Mouse (Mus musculus) heart, adult 2 months (tissue): ENCODE data around the gene Col6a5. TPM values are rescaled to one million over a fixed set of nuclear protein-coding genes. Genes with fewer than 3 reads are reported as not detected.
A peak's percentile ranks its signal among the peaks of the same experiment; 100 is the strongest.

ENCODE experiments used
- DNase-seq, 2 experiments: peaks; one replicate each; pipeline ENCODE4 v3.0.0; 2021
- H3K27ac ChIP-seq: fragments of 200-600 bp; 2 replicates; pipeline ENCODE4 v1.8.1; 2022
- H3K27me3 ChIP-seq: fragments of 200-500 bp; 2 replicates; pipeline ENCODE4 v1.6.1; 2012; ENCODE audit warnings: mild to moderate bottlenecking, low read length, inconsistent platforms, mixed read lengths; ENCODE audit not compliant: control insufficient read depth, insufficient read depth
- H3K36me3 ChIP-seq: fragments of 200-500 bp; 2 replicates; pipeline ENCODE4 v1.6.1; 2012; ENCODE audit warnings: low read length, inconsistent platforms; ENCODE audit not compliant: control insufficient read depth, insufficient read depth
- H3K4me1 ChIP-seq: fragments of 200-500 bp; 2 replicates; pipeline ENCODE4 v1.6.1; 2011; ENCODE audit warnings: low read length; ENCODE audit not compliant: control insufficient read depth, insufficient read depth
- H3K4me3 ChIP-seq: fragments of 200-600 bp; 2 replicates; pipeline ENCODE4 v1.8.1; 2022
- H3K79me2 ChIP-seq: fragments of 200-500 bp; replicated peaks from 2 replicates; pipeline ENCODE4 v1.6.1; 2012; ENCODE audit warnings: mild to moderate bottlenecking, inconsistent platforms, low read length, moderate library complexity, mixed read lengths; ENCODE audit not compliant: control insufficient read depth, insufficient read depth
- H3K9ac ChIP-seq: fragments of 200-500 bp; 2 replicates; pipeline ENCODE4 v1.6.1; 2012; ENCODE audit warnings: low read depth, mild to moderate bottlenecking, control low read depth, inconsistent platforms, low read length, mixed read lengths
- CTCF ChIP-seq: fragments of 200-600 bp; IDR thresholded peaks from 2 replicates; pipeline ENCODE4 v1.8.1; 2022; ENCODE audit warnings: antibody characterized with exemption, mild to moderate bottlenecking, moderate library complexity
- EP300 ChIP-seq: fragments of 200-500 bp; IDR thresholded peaks from 2 replicates; pipeline ENCODE4 v1.6.1; 2011; ENCODE audit warnings: low read depth, low read length, control low read depth; ENCODE audit not compliant: insufficient read depth
- POLR2A ChIP-seq: fragments of 200-500 bp; IDR thresholded peaks from 2 replicates; pipeline ENCODE4 v1.6.1; 2011; ENCODE audit warnings: mild to moderate bottlenecking, low read depth, low read length, control low read depth; ENCODE audit not compliant: insufficient read depth
- WGBS: fragments of 180-500 bp; shearing (Covaris S2); methylation state at CpG from one replicate; pipeline ENCODE4 v1.1.7; 2018; 5-methylcytosine and 5-hydroxymethylcytosine counted together
- intact Hi-C: fragments of 180-260 bp; cut with DNase I; formaldehyde crosslinking; loops from one replicate; pipeline ENCODE4 v1.15.1; 2025
- polyA plus RNA-seq: library from polyadenylated mRNA; depleted of rRNA; stranded (reverse); fragments of >200 nt; gene quantifications from 2 replicates; pipeline ENCODE4 v1.2.3, GENCODE M21; 2012
- total RNA-seq, 2 experiments: library from RNA; stranded (reverse); gene quantifications; 2 replicates each; pipeline ENCODE4 v1.2.3; 2021

The Col6a5 gene
- total and polyA plus RNA-seq, 3 experiments, result 0.09 to 0.50 (median 0.14) TPM

DNA sequence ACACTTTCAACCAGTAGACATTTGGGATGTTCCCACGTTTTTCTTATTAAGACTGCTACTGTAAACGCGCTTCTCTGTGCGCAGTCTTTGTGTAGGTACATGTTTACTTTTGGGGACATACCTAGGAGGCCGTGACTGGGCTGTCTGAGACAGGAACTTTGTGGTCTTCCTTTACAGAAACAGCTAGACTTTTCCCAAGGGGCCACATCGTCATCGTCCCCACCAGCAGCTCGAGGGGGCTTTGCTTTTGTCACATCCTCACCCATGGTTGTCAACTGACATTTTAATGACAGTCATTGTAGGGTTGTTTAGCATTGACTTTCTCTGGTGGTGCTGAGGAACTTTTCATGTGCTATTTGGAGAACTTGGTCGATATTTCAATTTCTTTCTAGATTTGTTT is 129.2 kb downstream of the Col6a5 start:
- WGBS, result 84% methylated on average over 9 of the region's 9 CpGs
- H3K4me1 ChIP-seq, result peaks cover 3% of the 10 kb centered on the region

DNA sequence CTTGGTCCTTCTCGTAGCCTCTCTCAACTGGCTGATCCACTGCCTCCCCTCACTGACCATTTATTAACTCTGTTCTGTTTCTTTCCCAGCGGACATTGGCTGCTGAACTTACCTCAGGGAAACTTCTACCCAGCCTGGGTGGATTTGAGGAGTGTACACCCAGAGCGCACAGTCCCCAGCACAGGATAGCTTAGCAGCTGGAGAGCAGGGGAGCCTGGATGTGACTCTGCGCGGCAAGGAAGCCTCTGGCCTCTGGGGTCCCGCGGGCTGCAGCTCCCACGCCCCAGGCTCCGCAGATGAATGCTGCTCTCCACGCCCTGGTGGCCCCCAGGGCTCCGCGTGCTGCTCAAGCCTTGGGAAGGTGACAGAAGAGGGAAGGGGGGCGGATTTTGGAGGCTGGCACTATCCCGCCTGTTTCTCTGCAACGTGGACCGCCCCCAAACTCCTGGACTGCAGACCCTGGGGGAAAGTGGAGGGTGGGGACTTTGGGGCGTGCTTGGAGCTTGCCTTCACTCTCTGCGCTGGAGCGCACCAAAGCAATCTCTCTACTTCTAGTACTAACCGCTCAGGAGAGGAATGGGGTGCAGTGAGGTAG is 132.6 kb downstream of the Col6a5 start, which contains the start of gene Col6a6:
Col6a6 (minus strand) TSS at position 370 of the 595 bp plus-strand sequence.
- Histone ChIP-seq H3K4me1 (no peaks in the 10 kb centered on the region), H3K36me3 (no peaks in the 10 kb centered on the region), H3K79me2 (no peaks in the 10 kb centered on the region), H3K4me3 (no peak within 1 kb of the TSS; the same call in 1 of the 2 replicates), H3K27me3 (no peaks in the 10 kb centered on the region), H3K9ac (peak within 1 kb of the TSS; percentile 12; the same call in 1 of the 2 replicates), H3K27ac (peak within 1 kb of the TSS; percentile 23; the same call in 1 of the 2 replicates)
- WGBS, result 26% methylated on average over 20 of the region's 20 CpGs
- intact Hi-C loops, result no loop called here
- TF ChIP-seq POLR2A, result no peak
- TF ChIP-seq EP300, result no peak
- TF ChIP-seq CTCF, result no peak
- DNase-seq, result peak; percentile 38 to 43

More for the DNA sequence above, 129.2 kb downstream of the Col6a5 start:
- Histone ChIP-seq H3K36me3 (no peaks in the 10 kb centered on the region), H3K9ac (no peak overlapping the region), H3K27ac (no peak overlapping the region), H3K4me3 (no peak overlapping the region), H3K79me2 (no peaks in the 10 kb centered on the region), H3K27me3 (no peaks in the 10 kb centered on the region)
- TF ChIP-seq CTCF (no peak), EP300 (no peak), POLR2A (no peak)
- intact Hi-C loops, result no loop called here
- no peak for DNase-seq

DNA sequence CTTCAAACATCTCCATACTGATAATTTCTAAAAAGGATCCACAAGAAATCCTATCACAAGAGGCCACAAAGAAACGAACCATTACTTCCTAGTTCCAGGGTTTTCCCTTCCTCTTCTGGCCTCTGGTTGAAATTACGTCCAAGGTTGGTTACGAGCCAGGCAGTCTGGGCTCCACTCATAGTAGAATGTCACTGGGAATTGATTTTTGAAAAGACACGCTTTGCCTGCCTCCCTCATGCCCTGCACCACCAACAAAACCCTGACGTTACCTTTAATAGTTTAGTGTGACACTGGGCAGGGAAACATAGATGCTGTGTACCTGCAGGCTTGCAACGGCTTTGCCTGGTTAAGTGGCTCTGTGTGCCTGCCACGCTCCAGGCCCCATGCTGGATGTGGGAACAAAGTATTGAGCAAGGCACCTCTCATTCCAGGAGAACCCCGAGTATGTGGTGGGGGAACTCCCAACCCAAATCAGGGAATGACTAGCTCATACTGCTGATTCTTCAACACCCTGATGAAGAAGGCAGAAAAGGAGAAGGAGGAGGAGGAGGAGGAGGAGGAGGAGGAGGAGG is 133.3 kb downstream of the Col6a5 start:
- Histone ChIP-seq H3K79me2 (no peaks in the 10 kb centered on the region), H3K4me3 (no peak overlapping the region), H3K27me3 (no peaks in the 10 kb centered on the region), H3K36me3 (no peaks in the 10 kb centered on the region), H3K27ac (no peak overlapping the region), H3K4me1 (no peaks in the 10 kb centered on the region), H3K9ac (no peak overlapping the region)
- no peak for TF ChIP-seq POLR2A
- TF ChIP-seq EP300, result no peak
- TF ChIP-seq CTCF, result no peak
- 40% methylated on average over 8 of the region's 8 CpGs for WGBS
- DNase-seq, result peak; percentile 55 to 56
- intact Hi-C loops, result no loop called here

DNA sequence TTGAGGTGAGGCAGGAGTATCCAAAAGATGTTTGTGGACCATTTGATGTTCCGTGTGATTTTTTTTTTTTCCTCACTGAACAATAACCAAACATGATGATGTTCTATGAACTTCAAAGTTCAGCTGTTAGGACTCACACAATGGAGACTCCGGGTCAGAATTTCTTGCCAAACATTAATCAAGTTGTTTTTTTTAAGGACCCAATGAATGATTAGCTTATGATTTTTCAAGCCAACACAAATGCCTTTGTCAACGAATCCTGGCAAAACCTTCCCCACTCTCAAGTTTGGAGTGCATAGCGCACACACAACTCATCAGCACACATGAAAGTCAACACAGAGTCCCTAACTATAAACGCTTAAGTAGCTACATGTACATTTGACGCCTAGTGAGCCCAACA is 139.7 kb downstream of the Col6a5 start:
- 77% methylated on average over 6 of the region's 6 CpGs for WGBS
- Histone ChIP-seq H3K79me2 (no peaks in the 10 kb centered on the region), H3K36me3 (no peaks in the 10 kb centered on the region), H3K27me3 (no peaks in the 10 kb centered on the region), H3K9ac (no peak overlapping the region), H3K27ac (no peak overlapping the region), H3K4me1 (no peaks in the 10 kb centered on the region), H3K4me3 (no peak overlapping the region)
- no peak for DNase-seq
- no peak for TF ChIP-seq CTCF
- TF ChIP-seq POLR2A, result no peak
- no peak for TF ChIP-seq EP300
- intact Hi-C loops, result no loop called here

DNA sequence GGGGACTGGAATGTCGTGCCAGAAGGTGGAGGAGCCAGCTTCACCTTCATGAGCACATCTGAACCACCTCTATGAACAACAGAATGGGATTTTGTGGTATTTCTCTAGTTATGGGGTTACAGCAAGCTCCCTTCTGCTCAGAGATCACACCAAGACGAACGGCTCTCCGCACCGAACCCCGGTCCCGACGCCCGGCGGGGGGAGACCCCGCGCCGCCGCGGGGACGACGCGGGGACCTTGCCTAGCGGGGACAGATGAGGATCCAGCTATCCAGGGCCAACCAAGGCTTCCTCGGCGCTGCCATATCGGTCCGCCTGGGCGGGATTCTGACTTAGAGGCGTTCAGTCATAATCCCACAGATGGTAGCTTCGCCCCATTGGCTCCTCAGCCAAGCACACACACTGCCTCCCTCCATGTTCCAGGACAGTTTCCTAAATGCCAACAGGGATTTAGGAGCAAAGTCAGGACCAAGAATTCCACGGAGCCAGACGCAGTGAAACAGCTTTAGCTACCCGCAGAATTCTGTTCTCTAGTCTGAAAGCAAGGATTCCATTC is 141.2 kb downstream of the Col6a5 start:
- WGBS, result 68% methylated on average over 29 of the region's 29 CpGs
- H3K4me3 ChIP-seq, result no peak overlapping the region
- TF ChIP-seq CTCF (no peak), POLR2A (no peak), EP300 (no peak)
- H3K36me3 ChIP-seq, result no peaks in the 10 kb centered on the region
- intact Hi-C loops, result no loop called here
- H3K27ac ChIP-seq, result no peak overlapping the region
- H3K27me3 ChIP-seq, result no peaks in the 10 kb centered on the region
- no peak overlapping the region for H3K9ac ChIP-seq
- no peaks in the 10 kb centered on the region for H3K79me2 ChIP-seq
- no peak for DNase-seq
- no peaks in the 10 kb centered on the region for H3K4me1 ChIP-seq

DNA sequence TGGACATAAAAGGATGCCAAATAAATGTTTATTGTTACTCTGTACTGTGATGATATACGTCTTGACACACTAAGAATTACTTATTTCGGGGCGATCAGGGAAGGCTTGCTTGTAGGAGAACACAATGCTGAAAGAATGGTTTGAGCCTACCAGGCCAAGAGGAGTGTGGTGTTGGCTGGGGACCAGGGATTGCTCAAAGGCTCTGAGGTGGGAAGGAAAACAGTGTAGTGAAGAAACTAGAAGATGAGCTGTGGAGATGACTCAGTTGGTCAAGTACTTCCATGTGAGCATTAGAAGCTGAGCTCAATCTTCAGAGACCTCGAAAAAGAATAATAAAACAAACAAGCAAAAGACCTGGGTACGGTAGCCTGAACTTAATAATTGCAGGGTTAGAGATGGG is 146.0 kb downstream of the Col6a5 start:
- intact Hi-C loops, result no loop called here
- 81% methylated on average over 5 of the region's 5 CpGs for WGBS
- peak; percentile 45 to 46 for DNase-seq
- Histone ChIP-seq H3K9ac (no peak overlapping the region), H3K36me3 (no peaks in the 10 kb centered on the region), H3K79me2 (no peaks in the 10 kb centered on the region), H3K4me3 (no peak overlapping the region), H3K27ac (no peak overlapping the region), H3K27me3 (no peaks in the 10 kb centered on the region), H3K4me1 (no peaks in the 10 kb centered on the region; the same call in 1 of the 2 replicates)
- TF ChIP-seq CTCF (no peak), POLR2A (no peak), EP300 (no peak)
